Mouse (Mus musculus) brain, adult 2 months (tissue): Measurements from ENCODE around the gene 4921511M17Rik.
"Not testable (repeated sequence)": the region's sequence is repeated elsewhere in the genome, so short reads cannot be mapped to it uniquely, and the experiment has no call there.

Experiments
- DNase-seq: peaks from one replicate; pipeline ENCODE4 v3.0.0; 2011; ENCODE audit warnings: low read depth, low spot score

4921511M17Rik gene

GRCm38 (mm10) chrX:154033727-154034126 is at the start of gene 4921511M17Rik:
4921511M17Rik (minus strand) TSS chrX:154033827.
- DNase-seq = not testable (repeated sequence)

GRCm38 (mm10) chrX:154054939-154055338 is 21.3 kb upstream of the 4921511M17Rik start, which contains the start of gene Gm10057:
Gm10057 (minus strand) TSS chrX:154055039.
- not testable (repeated sequence) for DNase-seq

GRCm38 (mm10) chrX:154012540-154012939 is 21.1 kb downstream of the 4921511M17Rik start, which contains the start of gene Samt1:
Samt1 (minus strand) TSS chrX:154012640.
- not testable (repeated sequence) for DNase-seq

- DNase-seq = not testable (repeated sequence)
These were observed 56.7 kb downstream of the 4921511M17Rik start for GRCm38 (mm10) chrX:153976914-153977313.

- not testable (repeated sequence) for DNase-seq
These were observed 57.2 kb downstream of the 4921511M17Rik start for GRCm38 (mm10) chrX:153976467-153976866.

- peak; percentile 1 for DNase-seq
These were observed 59.2 kb downstream of the 4921511M17Rik start for GRCm38 (mm10) chrX:153974450-153974849.
